Mouse (Mus musculus) embryo, embryonic 10.5 days (tissue): Measurements from ENCODE around the gene Rccd1.
"Not testable (repeated sequence)": the region's sequence is repeated elsewhere in the genome, so short reads cannot be mapped to it uniquely, and the experiment has no call there.

Source experiments
- DNase-seq: peaks from one replicate; pipeline ENCODE4 v3.0.0-alpha.2; 2015; ENCODE audit warnings: low spot score

Gene Rccd1

GRCm38 (mm10) chr7:80343270-80344018, 19.2 kb upstream of the Rccd1 start:
- no peak for DNase-seq

DNA sequence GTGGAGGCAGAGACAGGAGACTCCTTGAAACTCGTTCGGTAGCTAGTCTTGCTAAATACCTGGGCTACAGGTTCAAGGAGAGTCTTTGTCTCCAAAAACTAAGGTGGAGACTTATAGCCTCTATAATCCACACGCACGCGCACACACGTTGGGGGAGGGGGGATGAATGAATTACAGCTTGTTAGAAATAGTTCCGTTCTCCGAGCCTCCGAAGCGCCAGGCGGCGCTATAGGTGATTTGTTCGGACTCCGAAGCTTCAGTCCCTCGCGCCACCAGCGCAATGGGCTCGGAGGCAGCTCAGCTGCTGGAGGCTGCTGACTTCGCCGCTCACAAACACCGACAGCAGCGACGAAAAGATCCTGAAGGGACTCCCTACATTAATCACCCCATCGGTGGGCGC, 18.6 kb upstream of the Rccd1 start, which contains the start of gene Hddc3:
Gene Hddc3, plus strand, starts transcription at position 247 of the 400 bp plus-strand sequence.
- DNase-seq: peak; percentile 98

GRCm38 (mm10) chr7:80341793-80342192, 17.5 kb upstream of the Rccd1 start:
- DNase-seq: no peak

- DNase-seq: peak; percentile 86
Observed at GRCm38 (mm10) chr7:80340793-80341192, 16.5 kb upstream of the Rccd1 start, which contains the start of gene Unc45a. Gene Unc45a (minus strand): TSS chr7:80341005.

DNA sequence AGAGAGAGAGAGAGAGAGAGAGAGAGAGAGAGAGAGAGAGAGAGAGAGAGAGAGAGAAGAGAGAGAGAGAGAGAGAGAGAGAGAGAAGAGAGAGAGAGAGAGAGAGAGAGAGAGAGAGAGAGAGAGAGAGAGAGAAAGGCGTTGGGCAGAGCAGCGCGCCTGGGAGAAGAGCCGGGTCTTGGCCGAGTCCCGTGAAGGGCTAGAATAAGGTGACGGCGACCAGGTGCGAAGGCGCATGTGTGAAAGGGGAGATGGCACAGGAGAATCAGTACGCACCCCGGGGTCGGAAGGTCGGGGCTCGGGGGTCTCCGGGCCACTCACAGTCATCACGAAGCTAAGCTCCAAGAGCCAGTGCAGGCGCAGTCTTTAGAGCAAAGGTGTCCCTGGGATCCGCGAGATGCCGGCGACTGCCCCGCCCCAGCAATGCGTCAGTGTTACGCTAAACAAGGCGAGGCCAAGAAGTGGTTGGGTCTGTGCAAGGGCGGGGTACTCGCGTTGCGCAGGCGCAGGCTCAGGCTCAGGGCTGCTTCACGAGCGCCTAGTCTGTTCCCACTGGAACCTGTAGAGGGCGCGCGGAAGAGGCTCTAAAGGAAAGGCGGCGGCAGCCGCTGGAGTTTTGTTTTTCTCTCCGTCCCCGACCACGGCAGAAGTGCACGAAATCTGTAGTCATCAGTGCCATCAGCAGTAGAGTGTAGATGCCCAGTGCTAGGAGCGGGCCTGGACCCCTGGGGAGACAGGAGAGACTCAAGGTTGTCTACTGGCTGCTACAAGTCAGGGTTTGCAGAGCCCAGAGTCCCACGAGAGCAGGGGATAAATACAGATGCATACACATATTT, 15.8 kb upstream of the Rccd1 start:
- DNase-seq: peak; percentile 99

DNA sequence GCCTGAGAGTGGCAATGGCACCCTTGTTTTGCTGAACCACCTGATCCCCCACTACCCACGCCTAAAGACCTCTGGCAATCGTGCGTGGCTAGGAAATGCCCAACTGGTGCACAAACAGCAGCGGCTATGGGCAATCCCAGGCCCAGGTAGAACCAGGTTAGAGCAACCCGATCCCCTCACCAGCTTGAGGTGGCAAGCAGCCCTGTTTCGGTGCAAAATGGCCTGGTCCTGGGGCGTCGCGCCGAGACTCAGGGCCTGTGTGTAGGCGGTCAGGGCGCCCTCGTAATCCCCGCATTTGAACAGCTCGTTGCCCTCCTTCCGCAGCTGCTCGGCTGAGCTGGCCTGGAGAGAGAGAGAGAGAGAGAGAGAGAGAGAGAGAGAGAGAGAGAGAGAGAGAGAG, 15.1 kb upstream of the Rccd1 start:
- DNase-seq: peak; percentile 40

DNA sequence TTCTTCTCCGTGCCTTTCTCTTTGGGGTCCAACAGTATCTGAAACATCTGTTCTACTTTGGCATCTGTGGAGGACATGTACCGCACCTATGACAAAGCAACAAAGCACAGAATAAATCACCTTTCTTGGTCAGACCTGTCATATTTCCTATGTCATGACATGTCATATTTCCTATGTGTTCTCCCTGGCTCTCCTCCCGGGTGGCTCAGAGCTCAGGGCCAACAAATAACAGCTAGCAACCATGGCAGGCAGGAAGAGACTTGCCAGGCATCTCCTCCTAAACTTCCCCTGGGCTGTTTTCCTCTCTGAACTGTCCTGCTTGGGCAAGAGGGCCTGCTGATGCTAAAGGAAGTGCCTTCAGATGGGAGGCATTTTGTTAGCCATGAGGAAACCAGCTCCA, 12.7 kb upstream of the Rccd1 start:
- DNase-seq: no peak

DNA sequence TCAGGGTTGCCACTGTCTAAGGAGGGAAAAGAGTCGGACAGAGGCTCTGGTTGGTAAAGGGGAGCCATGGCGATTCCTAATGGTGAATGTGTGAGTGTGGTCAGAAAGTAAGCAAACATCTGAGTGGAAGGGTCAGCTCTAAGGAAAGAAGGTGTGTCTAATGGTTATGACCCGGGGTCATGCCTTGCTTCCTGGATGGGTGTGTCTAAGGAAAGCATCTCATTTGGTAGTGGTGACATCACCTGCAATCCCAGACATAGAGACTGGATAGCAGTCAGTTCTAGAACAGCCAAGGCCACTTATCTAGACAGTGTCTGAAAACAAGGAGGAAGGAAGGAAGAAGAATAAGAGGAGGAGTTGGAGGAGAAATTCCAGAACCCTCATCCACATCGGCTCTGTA, 10.6 kb upstream of the Rccd1 start:
- no peak for DNase-seq

DNA sequence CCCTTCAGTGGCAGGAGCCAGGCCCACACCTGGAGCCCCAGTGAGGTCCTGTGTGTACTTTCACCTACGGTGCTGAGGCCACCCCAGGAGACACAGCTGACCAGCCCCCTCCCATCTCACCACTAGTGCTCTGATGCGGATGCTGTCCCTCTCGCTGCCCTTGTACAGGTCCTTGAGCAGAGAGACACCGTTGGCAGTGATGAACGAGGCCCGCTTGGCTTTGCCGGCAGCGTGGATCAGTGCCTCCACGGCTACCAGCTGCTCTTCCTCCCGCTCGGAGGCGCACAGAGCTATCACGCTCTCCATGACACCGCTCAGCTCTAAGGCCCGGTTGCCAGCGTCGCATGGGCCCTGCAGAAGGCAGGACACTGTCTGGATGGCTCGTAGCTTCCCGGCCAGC, 7.2 kb upstream of the Rccd1 start:
- DNase-seq: no peak

DNA sequence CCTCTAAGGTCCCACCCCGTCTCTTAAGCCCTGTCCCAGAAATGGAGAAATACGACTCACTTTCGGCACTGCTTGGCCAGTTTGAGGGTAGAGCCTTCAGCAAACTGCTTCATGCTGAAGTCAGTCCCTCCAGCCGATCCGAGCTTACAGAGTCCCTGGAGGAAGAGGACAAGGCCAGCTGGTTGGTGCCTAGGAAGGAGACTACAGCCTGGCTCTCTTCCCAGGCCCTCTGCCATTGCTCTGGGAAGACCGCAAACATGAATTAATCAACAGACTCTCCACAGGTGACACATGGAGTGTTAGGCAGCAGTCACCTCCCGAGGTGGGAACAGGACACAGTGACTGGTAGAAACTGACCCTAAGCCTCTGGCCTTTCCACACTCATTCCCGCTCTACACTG, 6.0 kb upstream of the Rccd1 start:
- DNase-seq: no peak

DNA sequence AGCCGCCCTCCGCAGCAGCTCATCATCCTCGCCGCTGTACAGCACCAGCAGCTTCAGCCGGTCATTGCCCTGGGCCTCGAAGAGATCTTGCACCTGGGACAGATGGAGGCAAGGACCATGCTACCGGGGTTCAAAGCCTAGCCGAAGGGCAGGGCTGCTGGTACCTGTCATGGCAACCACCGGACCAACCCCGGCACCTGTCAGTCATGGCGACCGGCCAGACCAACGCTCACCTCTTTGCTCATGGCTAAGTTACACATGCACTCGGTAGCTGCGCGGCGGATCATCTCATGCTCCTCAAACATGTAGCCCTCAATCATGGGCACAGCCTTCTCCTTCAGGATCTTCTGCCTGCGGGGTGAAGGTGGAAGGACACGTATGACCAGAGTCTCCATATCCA, 1.8 kb upstream of the Rccd1 start:
- DNase-seq: no peak

GRCm38 (mm10) chr7:80325292-80325868, 1.1 kb upstream of the Rccd1 start:
- DNase-seq: no peak

DNA sequence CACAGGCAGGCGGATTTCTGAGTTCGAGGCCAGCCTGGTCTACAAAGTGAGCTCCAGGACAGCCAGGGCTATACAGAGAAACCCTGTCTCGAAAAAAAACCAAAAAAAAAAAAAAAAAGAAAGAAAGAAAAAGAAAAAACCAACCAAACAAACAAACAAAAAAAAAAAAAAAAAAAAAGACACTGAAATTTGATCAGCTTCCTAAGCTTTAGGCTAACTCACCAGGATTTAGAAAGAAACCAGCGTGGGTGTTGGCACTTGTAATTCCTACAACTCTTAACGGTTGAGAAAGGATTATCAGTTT, 514 bp upstream of the Rccd1 start:
- not testable (repeated sequence) for DNase-seq

DNA sequence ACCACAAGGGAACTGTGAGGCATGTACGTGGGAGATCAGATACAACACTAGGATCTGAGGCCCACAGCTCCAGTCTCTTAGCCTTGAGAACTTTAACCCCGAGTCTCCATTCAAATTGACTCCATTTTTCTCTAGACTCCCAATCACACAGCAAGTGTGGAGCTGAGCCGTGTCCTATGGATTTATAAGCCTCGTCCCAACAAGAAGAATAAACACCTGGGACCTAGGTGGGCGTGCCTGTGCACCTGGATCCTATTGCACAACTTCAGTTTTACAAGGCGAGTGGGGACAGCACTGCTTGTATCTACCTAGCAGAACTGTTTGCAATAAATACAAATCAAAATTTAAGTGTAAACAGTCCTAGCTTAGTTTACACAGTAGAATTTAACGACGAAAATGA, 918 bp downstream of the Rccd1 start:
- no peak for DNase-seq

GRCm38 (mm10) chr7:80319846-80320496, 4.3 kb downstream of the Rccd1 start:
- DNase-seq: no peak

DNA sequence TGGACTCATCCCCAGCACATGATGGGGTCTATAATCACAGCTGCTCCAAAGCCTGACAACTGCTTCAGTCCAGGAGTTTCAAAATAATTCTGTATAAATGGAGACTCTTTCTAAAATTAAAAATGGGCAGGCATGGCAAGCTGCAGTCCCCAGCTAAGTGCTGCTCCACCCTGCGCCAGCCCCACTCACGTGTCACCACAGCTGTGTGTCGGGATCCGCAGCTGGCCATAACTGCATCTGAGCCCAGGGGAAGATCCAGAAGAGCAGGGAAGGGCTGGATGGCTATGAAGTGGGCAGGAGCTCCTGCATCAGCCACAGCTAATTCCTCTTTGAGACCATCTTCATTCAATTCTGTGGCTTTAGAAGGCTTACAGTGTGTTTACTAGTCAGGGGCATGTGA, 5.6 kb downstream of the Rccd1 start:
- no peak for DNase-seq

GRCm38 (mm10) chr7:80317439-80318115, 6.7 kb downstream of the Rccd1 start:
- no peak for DNase-seq

GRCm38 (mm10) chr7:80315733-80316132, 8.5 kb downstream of the Rccd1 start:
- no peak for DNase-seq

DNA sequence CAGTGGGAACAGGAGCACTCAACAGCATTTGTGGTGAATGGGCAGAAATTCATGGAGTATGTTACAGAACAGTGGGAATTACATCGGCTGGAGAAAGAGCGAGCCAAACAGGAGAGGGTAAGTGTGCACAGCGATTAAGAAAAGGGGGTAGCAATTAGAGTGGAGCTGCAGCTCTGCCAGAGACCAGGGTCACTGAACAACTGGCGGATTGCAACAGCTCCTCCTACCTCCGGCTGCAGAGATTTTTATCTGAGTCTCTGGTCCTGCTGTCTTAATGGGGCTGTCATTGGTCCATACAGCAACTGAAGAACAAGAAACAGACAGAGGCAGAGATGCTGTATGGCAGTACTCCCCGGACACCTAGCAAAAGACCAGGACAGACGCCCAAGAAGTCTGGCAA, 13.5 kb downstream of the Rccd1 start:
- no peak for DNase-seq

GRCm38 (mm10) chr7:80307766-80308165, 16.5 kb downstream of the Rccd1 start:
- no peak for DNase-seq

GRCm38 (mm10) chr7:80301522-80301921, 22.7 kb downstream of the Rccd1 start:
- DNase-seq: no peak

GRCm38 (mm10) chr7:80299568-80299967, 24.7 kb downstream of the Rccd1 start:
- DNase-seq: no peak
